Mouse (Mus musculus) myocyte (in vitro differentiated cells): ENCODE data around the gene Slc9a9.

ENCODE experiments used
- MAX ChIP-seq: IDR thresholded peaks from one replicate; pipeline ENCODE4 v1.6.1; 2011; ENCODE audit warnings: low read depth, mild to moderate bottlenecking, control low read depth
- MYOD1 ChIP-seq, 3 experiments: IDR thresholded peaks; one replicate each; pipeline ENCODE4 v1.6.1; 2011; ENCODE audit warnings: control low read depth in 2 of 3, low read depth in 2 of 3, mild to moderate bottlenecking in 2 of 3, moderate library complexity in 1 of 3; ENCODE audit not compliant: insufficient read length in 2 of 3, control insufficient read depth in 1 of 3
- POLR2A ChIP-seq: IDR thresholded peaks from one replicate; pipeline ENCODE4 v1.6.1; 2011; ENCODE audit warnings: low read depth, mild to moderate bottlenecking, control low read depth, moderate library complexity; ENCODE audit not compliant: insufficient read length
- USF1 ChIP-seq: IDR thresholded peaks from one replicate; pipeline ENCODE4 v1.6.1; 2011; ENCODE audit warnings: low read depth, mild to moderate bottlenecking, control low read depth, moderate library complexity

DNA sequence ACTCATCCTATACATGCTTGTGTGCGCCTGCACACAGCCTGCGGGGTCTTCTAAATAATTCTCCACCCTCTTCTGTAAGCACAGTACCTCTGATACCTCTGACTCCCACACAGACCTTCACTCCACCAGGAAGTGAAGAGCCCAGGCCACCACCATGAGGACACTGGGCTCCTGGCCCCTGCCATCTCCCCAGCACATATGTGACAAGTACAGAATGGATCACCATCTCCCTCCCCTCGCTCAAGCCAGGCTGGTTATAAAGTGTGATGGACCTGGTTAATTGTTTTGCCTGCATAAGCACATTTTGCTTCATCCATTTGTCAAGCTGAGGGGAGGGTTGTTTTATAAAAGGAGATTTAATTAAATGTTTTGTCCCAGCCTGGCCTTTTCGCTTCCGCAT lies 408.2 kb downstream of the Slc9a9 start:
- TF ChIP-seq MYOD1 (IDR thresholded peaks at IDR 0.05; ENCODE audit: control insufficient read depth in 1 of 3, insufficient read length in 2 of 3, low read depth in 2 of 3) (no peak), POLR2A (no peak), MAX (no peak), USF1 (no peak)
